Mouse (Mus musculus) lung, adult 2 months (tissue): Measurements from ENCODE around the gene Oser1. TPM values are rescaled to one million over a fixed set of nuclear protein-coding genes. Genes with fewer than 3 reads are reported as not detected.
"Not testable (repeated sequence)": the region's sequence is repeated elsewhere in the genome, so short reads cannot be mapped to it uniquely, and the experiment has no call there.

Experiments
- DNase-seq: peaks from one replicate; pipeline ENCODE4 v3.0.0; 2022
- H3K4me1 ChIP-seq: fragments of 200-500 bp; 2 replicates; pipeline ENCODE4 v1.6.1; 2011; ENCODE audit warnings: low read length; ENCODE audit not compliant: control insufficient read depth, insufficient read depth
- H3K4me3 ChIP-seq: fragments of 200-500 bp; replicated peaks from 2 replicates; pipeline ENCODE3; 2011; ENCODE audit warnings: low read depth, mild to moderate bottlenecking, control low read depth, low read length; ENCODE audit errors: extremely low read depth
- CTCF ChIP-seq: fragments of 200-500 bp; IDR thresholded peaks from 2 replicates; pipeline ENCODE4 v1.5.1; 2011; ENCODE audit warnings: mild to moderate bottlenecking, low read length, control low read depth; ENCODE audit not compliant: insufficient read depth
- POLR2A ChIP-seq: fragments of 200-500 bp; IDR thresholded peaks from 2 replicates; pipeline ENCODE4 v1.6.1; 2011; ENCODE audit warnings: low read depth, mild to moderate bottlenecking, control low read depth, low read length, borderline replicate concordance; ENCODE audit errors: extremely low read depth
- WGBS: fragments of 180-500 bp; shearing (Covaris S2); methylation state at CpG from one replicate; pipeline ENCODE4 v1.1.7; 2018; 5-methylcytosine and 5-hydroxymethylcytosine counted together
- polyA plus RNA-seq: library from polyadenylated mRNA; depleted of rRNA; stranded (reverse); fragments of >200 nt; gene quantifications from 2 replicates; pipeline ENCODE4 v1.2.3, GENCODE M21; 2012

The Oser1 gene
- polyA plus RNA-seq, 1 experiment: 17.2 TPM

DNA sequence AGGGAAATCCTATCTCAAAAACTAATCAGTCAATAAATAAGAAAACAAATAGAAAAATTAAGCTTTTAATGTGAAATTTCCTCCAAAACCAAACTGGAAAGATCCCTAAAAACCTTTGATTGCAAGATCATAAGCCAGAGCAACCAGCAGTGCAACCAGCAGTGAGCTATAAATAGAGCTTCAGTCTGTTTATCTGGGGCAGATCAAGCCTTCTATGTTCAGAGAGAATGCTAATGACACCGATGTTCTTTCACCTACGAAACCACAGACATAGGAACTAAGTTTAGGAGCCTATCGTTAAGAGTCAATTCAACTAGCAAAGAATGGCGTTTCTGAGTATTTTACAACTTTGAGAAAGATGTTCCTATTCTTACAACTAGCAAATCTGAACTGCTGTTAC, 12.7 kb downstream of the Oser1 start:
- no peak for DNase-seq
- WGBS: 69% methylated on average over 4 of the region's 4 CpGs
- no peaks in the 10 kb centered on the region; the same call in 1 of the 2 replicates for H3K4me1 ChIP-seq
- TF ChIP-seq CTCF (no peak), POLR2A (no peak)
- no peak overlapping the region for H3K4me3 ChIP-seq

DNA sequence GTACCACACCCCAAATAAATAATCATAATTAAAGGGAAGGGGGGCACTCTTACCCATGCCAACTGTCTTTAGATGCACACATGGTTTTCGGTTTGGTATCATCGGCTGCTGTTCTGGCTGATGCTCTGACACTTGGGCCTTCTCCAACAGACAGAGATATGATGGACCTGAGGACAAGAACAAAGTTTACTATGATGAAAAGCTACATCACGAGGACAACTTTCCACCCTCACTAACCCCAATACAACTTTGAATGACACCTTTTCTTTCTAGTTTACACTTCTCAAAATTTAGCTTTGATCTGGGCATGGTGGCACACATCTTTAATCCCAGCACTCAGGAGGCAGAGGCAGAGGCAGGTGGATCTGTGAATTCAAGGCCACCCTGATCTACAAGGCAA, 13.2 kb downstream of the Oser1 start:
- DNase-seq, H3K4me3 ChIP-seq, H3K4me1 ChIP-seq: not testable (repeated sequence)
- WGBS: 89% methylated on average over 3 of the region's 3 CpGs

DNA sequence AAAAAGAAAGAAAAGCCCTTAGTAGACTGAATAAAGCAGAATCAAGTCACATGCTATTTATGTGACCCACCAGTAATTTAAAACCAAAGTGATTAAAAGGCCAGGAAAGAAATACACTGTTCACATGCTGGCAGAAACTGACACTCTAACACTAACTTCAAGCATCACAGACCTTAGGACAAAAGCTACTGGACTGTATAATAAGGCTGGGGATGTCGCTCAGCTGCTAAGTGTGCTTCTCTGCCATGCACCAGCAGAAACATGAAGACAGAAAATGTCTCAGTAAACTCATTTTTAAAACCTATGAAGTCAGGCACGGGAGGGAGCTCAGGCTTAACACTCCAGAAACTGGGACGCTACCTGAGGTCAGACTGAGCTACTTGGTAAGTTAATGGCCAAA, 14.3 kb downstream of the Oser1 start:
- Histone ChIP-seq H3K4me3 (no peak overlapping the region), H3K4me1 (no peaks in the 10 kb centered on the region; the same call in 1 of the 2 replicates)
- TF ChIP-seq CTCF (no peak), POLR2A (no peak)
- 90% methylated on average over 3 of the region's 3 CpGs for WGBS
- no peak for DNase-seq

DNA sequence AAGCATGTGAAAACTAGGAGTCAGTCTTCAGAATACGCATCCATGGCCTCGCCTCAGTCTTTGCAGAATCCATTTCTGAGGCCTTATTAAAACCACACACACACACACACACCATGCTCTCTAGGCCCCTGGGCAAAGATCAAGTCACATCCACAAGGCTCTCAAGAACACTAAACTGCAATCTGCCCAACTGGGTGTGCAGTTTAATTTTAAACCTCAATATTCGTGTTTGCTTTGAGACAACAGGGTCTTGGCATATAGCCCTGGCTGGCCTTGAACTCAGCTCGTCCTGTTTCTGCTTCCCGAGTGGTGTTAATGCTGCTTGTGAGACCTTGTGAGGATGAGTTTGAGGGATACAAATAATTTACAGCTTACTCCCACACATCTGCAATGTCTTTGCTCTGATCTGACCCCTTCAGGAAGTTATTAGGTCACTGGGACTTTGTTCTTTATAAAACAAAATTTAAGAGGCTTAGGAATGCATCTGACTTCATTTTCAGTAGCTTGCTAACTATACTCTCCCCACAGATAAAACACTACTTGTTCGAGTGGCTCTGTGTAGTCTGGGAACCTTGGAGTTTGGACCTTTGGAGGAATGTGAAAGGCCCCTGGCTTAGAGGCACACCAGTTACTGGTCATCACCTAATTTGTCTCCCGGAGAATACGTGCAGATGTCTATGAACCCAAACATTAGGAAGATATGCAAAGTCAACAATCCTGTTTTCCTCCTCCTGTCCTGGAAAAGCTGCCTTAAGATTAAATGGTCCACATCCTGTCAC, 20.3 kb downstream of the Oser1 start:
- no peaks in the 10 kb centered on the region for H3K4me1 ChIP-seq
- TF ChIP-seq POLR2A (no peak), CTCF (no peak)
- no peak for DNase-seq
- H3K4me3 ChIP-seq: no peak overlapping the region
- WGBS: 47% methylated on average over 8 of the region's 8 CpGs

DNA sequence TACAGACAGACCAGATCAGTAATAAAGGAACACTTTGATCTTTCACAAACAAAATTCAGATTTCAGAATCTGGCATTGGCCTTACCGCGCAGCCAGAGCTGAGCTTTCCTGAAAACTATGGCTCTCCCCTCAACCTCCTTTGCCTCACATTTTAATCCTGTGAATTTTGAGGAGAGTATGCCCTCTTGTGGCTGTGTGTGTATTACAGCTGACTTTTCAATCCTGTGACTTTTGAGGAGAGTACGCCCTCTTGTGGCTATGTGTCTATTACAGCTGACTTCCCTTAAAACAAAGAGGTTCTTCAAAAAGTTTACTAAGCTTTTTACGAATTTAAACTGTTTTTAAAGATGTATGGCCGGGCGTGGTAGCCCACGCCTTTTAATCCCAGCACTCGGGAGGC, 23.3 kb downstream of the Oser1 start:
- WGBS: 4% methylated on average over 8 of the region's 8 CpGs
- DNase-seq: peak; percentile 70
- no peak overlapping the region for H3K4me3 ChIP-seq
- TF ChIP-seq CTCF (peak; percentile 29; the same call in 1 of the 2 replicates), POLR2A (no peak)
- no peaks in the 10 kb centered on the region for H3K4me1 ChIP-seq

DNA sequence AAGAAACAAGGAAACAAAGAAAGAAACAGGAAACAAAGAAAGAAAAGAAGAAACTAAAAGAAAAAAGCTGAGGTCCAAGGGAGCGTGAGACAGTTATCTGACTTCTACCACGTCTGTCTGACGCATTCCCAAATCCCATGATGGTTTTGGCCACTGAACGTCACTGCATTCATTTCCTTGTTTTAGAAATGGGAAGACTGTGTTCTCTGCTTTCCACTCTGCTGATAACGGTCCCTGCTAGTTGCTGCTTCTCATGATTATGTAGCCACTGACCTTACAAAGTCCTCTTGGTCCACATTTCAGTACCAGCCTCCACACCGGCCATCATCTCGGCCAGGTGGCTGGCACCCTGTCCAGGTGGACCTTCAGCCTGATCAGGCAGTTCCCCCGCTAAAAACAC, 25.3 kb downstream of the Oser1 start:
- TF ChIP-seq CTCF (no peak), POLR2A (no peak)
- H3K4me1 ChIP-seq: no peaks in the 10 kb centered on the region
- DNase-seq: no peak
- no peak overlapping the region for H3K4me3 ChIP-seq
- 56% methylated on average over 8 of the region's 8 CpGs for WGBS

DNA sequence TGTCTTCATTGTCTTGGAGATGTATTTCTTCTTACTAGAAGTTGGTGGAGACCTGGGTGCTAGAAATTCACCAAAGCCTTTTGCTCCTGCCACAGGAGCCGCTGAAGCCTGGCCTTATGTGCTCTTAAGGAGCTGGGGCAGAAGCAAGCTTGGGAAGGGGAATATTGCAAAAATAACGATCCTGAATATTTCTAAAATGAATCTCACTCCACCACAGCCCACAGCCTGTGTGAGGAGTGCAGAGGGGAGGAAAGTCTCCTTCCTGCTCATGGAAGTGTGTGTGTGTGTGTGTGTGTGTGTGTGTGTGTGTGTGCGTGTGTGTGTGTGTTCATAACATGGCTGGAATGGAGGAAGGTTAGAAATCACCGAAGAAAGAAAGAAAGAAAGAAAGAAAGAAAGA, 25.7 kb downstream of the Oser1 start:
- Histone ChIP-seq H3K4me1 (no peaks in the 10 kb centered on the region), H3K4me3 (no peak overlapping the region)
- DNase-seq: no peak
- TF ChIP-seq CTCF (no peak), POLR2A (no peak)
- WGBS: 51% methylated on average over 4 of the region's 4 CpGs

DNA sequence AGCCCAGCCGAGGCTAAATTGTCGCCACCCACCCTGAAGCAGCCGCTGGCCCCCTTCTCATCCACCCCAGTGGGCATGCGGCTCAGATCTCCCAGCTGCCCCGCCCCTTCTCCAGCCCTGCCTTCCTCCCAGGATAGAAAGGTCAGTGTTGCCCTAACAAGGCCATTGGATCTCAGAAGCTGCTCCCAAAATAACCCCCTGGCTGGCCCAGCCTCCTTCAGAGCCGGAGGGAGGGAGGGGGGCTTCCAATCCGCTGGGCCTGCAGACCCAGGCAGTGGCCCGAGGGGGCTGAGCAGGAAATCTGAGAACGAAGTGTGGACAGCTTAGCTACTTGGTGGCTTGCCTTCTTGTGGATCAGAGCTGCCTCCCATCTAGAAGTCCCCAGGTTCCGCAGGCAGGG, 26.6 kb downstream of the Oser1 start, which contains the start of gene Jph2:
Gene Jph2 (minus strand): TSS at position 89 of the 400 bp plus-strand sequence.
- no peak for DNase-seq
- Histone ChIP-seq H3K4me1 (no peaks in the 10 kb centered on the region), H3K4me3 (peak within 1 kb of the TSS; percentile 49)
- TF ChIP-seq CTCF (no peak), POLR2A (no peak; the same call in 1 of the 2 replicates)
- 14% methylated on average over 10 of the region's 10 CpGs for WGBS

DNA sequence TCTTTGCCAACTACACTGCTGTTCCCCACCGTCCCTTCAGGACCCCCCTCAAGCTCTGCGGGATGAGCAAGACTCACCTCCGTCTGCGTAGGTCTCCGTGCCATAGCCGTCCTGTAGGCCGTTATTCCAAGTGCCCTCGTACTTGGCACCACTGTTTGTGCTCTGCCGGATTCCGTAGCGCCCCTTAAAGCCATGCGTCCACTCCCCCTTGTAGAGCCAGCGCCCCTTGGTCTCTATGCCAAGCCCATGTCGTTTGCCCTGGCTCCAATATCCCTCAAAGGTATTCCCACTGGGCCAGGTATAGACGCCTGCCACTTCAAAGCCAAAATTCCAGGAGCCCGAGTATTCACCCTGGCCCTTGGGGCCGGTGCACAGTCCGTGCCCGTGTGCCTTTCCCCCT, 27.4 kb downstream of the Oser1 start:
- TF ChIP-seq CTCF: no peak
- DNase-seq: no peak
- Histone ChIP-seq H3K4me3 (peak overlapping the region; percentile 49), H3K4me1 (no peaks in the 10 kb centered on the region)
- WGBS: 79% methylated on average over 19 of the region's 19 CpGs

DNA sequence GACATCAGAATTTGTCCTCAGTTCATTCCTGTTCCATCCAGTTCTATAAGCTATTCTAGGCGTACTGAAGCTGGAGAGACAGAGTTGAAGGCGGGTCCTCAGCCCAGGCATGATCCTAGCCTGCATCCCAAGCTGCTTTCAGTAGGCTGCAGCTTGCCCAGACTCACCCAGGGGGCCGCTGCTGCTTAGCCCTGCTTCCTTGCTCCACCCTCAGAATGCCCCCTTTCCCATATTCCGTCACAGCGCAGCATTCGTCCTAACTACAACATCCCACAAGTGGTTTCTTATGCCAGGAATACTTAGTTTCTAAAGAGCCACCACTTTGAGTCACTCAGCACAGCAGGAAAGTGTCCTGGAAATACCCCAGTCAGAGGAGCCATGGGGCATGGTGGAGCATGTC, 29.5 kb downstream of the Oser1 start:
- DNase-seq: no peak
- no peaks in the 10 kb centered on the region for H3K4me1 ChIP-seq
- H3K4me3 ChIP-seq: no peak overlapping the region
- TF ChIP-seq POLR2A (no peak), CTCF (no peak)
- 63% methylated on average over 6 of the region's 6 CpGs for whole genome bisulfite sequencing

DNA sequence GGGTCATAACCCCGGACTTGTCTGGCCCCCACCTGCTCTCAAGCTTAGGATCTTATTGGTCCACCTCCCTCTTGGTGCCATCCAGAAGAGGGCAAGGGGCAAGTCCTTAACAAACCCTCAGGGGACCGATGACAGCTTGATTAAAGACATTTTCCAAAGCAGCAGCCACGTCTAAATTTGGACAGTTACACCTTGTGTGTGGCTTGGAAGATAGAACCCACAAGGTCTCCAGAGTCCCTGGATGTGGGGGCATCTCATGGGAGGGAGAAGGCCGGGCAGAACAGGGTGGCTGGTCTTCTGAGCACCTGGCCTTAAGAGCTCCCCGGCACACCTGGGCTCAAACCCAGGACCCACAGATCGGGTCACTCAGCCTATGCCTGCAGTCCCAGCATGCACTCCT, 30.5 kb downstream of the Oser1 start:
- no peak for TF ChIP-seq CTCF
- TF ChIP-seq POLR2A: no peak
- no peak for DNase-seq
- 57% methylated on average over 6 of the region's 6 CpGs for WGBS
- Histone ChIP-seq H3K4me1 (no peaks in the 10 kb centered on the region), H3K4me3 (no peak overlapping the region)
